In the genomic region with DNA sequence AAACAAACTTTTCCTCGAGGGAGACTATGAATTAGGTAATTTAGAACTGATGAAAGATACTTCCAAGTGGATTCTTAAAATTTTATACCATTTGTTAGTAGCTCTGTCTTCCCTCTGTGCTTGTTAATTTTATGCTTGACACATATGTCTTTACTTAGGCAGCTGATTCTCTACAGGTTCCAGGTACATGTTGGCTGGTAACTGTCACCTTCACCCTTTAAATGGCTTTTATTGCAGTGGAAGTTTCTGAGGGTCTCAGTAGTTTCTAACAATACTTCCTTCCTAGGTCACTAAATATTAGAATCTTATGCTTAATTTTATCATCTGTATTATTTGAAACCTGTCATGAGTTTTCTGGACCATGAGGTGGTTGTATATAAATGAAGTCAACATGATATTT, we compare ENCODE assay signal across 12 mouse cellular contexts.
"Had no signal": no experiment of that assay in that cellular context is flagged by ENCODE, and none has a peak within 500 bp of the region (broad histone marks: within the 10 kb centered on the region; RNA-seq: fewer than 3 reads in every experiment).

No protein-coding gene starts in this region.

- DNase-seq: left cerebral cortex, postnatal 4 days; liver; liver, embryonic 13.5 days; liver, postnatal 0 days; lung, adult 18-20 months; lung, adult 2 months; lung, embryonic 14.5 days; lung, postnatal 10 days; lung, postnatal 14 days; lung, postnatal 36 days; lung, postnatal 4 days; midbrain, embryonic 14.5 days had no signal
